Mouse (Mus musculus) kidney, postnatal 10 days (tissue): ENCODE measurements around the gene Lgi1.
A peak's percentile ranks its signal among the peaks of the same experiment; 100 is the strongest.

Source experiments
- DNase-seq: peaks from one replicate; pipeline ENCODE4 v3.0.0; 2021; ENCODE audit warnings: mixed read lengths

The Lgi1 gene

DNA sequence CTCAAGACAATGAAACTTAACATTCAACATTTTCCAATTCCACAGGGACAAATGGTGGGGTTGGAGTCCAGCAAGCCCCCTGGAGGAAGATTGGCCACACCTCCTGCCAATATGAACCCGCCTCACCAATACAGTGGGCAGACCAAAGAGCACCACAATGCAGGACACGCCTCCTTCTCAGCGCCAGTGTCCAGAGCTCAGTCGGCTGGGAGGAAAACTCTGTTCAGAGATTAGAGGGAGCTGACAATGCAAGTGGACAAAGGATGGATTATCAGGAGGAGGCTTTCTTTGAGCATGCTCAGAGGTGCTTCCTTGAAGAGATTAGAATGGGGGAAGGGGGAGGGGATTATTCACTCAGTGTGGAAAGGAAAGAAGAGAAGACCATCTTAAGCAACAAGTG, 62.7 kb downstream of the Lgi1 start:
- no peak for DNase-seq

DNA sequence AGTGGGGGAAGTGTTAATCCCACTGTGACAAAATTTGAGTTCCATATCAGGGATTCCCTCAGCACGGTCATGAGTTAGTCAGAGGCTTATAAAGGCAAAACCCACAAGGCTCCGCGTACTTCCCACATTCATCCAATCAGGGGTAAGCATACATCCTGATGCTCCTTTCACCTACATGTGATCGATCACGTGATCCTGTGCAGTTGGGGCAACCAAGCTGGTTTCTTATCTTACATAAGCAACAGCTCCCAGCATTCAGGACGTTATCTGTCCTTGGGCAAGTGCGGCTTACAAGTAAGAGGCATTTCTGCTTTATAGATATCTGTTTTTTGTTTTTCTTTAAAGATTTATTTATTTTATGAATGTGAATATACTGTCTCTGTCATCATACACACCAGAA, 63.7 kb downstream of the Lgi1 start:
- DNase-seq = no peak

DNA sequence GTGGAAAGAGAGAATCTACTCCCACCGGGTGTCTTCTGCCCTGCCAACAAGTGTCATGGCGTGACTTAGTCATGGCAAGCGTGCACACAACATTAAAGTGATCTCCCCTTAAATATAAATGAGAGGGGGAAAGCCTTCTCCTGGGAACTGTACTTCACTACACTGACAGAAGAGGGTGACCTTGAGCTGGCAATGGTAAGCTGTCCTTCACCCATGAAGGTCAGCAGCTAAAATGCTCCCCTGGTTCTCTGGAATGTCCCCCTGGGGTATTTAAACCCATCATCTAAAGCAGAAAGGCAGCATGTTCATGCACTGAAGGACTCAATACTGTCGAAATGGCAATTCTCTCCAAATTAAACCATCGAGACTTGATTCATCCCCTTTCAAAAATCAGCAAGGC, 64.9 kb downstream of the Lgi1 start:
- DNase-seq = no peak

DNA sequence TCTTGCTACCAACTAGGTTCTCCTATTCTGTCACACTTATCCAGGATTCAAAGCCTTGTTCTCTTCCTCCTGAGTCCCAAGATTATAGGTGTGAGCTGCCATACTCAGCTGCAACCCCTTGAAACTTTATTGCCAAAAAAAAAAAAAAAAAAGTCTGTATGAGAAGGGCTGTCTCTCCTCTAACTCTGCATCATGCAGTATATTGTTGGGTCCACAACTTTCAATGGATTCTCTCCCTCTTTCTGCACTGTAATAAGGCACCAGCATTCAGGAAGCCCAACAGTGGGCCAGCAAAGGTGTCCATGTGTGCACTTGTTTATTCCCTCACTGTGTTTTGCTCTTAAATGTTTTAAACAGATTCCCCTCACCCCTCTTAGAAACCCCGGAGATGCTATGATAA, 66.7 kb downstream of the Lgi1 start:
- DNase-seq = no peak

DNA sequence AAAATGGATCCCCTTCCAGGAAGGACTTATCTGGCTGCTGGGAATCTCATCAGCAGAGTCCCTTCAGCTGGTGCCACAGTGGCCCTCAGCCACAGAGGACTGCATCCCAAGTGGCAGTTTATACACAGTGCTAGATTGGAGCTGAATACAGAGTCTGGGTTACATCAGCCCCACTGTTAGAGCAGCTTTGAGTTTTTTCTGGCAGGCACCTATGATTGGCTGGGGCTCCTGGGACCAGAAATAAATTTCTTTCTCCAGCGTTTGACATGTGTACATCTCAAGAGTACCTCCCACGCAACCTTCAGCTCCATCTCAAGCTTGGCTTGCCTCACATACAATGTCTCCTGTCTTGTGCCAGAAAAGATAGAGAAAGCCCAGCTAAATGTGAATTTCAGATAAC, 67.9 kb downstream of the Lgi1 start:
- no peak for DNase-seq

DNA sequence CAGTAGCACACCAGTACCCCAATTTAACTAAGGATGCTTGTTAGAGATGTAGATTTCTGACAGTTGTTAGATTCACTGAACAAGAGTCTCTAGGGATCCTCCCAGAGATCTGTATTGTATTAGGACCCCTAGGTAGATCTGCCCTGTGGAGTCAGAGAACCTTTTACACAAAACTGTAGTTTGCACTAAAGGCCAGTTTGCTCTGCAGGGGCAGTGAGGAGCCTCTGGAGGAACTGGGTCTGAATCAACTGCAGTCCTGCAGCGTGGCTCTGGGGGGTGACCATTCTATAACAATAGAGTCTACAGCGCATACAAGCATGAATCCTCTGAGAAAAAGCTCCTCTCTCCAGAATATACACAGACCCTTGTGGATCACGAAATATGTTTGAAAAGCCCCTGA, 68.5 kb downstream of the Lgi1 start:
- DNase-seq = no peak

DNA sequence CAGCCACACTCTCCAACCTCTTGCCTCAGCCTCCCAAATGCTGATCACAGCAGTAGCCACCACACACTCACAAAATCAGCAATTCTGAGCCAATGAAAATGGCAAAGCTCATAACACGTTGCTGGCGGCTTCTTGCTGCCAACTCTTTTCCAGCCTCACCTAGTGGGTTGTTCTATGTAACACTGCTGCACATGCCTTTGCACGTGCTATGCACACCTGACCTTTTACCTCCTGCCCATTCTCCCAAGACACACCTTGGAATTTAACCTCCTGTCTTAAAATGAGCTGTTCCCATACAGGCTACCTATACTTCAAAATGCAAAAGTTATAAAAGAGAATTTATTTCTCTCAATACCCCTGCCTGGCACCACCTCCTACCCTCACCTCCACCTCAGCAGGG, 72.2 kb downstream of the Lgi1 start:
- DNase-seq = no peak

DNA sequence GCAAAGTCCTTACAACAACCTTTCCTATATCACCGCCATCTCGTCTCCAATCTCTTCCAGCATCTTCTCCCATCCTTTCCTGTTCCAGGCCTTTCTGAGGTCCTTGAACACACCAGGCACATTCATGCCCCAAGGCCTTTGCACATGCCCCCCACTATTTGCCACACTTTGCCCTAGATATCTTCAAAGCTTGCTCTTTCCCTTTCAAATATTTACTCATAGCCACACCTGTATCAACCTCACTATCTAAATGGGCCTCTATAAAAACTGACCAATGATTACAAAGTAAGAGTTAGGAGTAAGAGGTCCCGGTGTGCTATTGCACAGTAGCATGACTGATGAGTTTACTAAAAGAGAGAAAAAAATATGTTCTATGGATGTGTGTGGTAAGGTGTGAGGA, 73.0 kb downstream of the Lgi1 start:
- DNase-seq = no peak

DNA sequence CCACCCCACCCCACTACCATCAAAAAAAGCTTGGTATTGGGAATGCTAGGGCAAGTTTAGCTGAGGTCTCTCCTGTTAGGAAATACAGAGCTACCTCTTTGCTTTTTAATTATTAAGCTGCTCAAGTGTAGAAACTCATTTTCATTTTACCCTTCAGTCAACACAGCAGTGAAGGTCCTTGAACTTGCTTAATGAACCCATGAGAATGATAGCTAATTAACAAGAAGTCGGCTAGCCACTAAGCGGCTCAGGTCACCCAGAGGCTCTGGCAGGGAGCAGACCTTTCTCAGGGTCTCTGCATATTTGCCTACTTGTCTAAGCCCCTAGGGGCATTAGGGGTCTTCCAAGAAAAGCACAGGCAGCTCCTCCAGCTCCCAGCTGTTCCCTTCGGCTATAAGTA, 75.4 kb downstream of the Lgi1 start:
- DNase-seq = peak; percentile 32

DNA sequence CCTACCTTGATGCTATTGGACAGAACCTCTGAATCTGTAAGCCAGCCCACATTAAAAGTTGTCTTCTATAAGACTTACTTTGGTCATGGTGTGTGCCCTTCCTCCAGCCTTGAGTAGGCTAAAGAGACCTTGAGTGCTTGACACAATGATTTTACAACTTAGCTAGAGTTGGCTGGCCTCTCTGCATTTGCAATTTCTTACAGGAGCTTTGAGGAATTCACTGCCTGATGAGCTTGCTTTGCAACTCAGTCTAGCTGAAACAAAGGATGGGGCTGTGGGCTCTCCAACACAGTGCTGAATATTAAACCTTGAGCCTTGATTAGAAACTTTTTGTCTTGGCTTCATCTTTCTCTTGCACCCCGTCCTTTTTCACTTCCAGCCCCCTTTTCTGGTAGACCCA, 78.9 kb downstream of the Lgi1 start:
- DNase-seq = no peak

DNA sequence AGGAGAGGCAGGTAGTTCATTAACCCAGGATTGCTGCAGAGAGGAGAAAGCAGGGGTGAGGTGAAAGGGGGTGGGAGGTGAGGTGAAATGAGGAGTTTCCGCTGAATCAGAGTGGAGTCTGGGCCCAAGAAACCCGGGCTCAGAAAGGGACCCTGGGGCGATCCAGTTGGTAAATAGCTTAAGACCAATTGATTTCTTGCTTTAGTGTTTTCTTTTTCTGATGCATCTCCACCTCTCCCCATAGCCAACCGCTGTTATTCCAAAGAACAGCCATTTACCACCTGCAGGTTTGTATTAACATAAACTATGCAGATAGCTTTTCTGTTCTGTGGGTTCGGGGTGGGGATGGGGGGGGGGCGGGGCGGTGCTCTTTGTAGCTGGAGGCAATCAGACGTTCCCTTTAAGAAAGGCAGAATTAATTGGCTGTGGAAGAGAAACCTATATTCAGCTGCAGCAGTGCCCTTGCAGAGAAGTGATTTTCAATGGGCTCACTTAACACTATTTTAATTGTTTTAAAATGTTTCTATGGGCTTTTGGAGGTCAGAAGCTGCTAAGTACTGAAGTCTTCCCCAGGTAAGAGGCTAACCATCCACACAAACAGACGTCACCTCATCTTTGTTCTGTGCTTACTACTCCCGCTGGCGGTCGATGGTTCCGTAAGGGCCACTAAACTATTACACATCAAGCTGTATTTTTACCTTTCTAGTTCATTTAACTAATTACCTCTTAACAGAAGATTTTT, 84.1 kb downstream of the Lgi1 start:
- peak; percentile 51 for DNase-seq

DNA sequence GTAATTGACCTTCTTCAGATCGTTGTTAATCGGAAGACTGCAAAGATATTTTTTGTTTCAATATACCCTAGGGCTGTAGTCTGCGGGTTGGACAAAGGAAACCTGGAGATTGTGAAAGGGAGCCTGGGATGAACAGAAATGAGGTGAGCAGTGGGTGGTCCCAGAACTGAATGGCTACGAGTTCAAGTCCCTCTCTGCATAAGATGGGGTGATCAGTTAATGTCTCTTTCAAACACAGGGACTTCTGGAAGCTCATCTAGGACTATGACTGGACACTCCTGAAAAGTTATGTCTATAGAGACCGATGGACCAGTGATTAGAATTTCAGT, 84.6 kb downstream of the Lgi1 start:
- DNase-seq = no peak

DNA sequence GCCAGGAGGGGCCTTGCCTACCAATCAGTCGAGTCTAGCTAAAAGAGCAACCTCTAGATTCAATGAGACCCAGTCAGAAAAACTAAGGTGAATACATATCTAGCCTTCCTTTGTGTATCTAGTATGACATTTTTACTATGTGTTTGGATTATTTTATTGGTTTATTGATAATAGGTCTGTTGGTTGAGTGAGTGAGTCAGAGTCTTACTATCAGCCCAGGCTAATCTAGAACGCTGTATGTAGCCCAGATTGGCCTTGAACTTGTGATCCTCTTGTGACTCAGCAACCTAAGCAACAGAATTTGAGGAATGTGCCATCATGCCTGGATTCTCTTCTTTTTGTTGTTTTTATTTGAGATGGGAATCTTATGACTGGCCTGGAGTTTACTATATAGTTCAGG, 86.9 kb downstream of the Lgi1 start:
- no peak for DNase-seq

DNA sequence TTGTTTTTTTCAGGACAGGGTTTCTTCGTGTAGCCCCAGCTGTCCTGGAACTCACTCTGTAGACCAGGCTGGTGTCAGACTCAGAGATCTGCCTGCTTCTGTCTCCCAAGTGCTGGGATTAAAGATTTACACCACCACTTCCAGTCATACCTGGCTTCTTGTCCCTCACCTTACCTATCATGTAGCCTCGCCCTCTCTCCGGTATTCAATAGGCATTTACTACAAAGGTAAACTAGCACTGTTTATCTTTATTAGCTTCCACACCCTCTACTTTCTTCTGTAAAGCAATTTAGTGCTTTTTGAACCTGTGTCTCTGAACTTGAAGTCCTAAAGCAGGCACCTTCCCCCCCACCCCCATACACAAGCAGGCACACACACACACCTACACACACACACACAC, 87.4 kb downstream of the Lgi1 start:
- no peak for DNase-seq

DNA sequence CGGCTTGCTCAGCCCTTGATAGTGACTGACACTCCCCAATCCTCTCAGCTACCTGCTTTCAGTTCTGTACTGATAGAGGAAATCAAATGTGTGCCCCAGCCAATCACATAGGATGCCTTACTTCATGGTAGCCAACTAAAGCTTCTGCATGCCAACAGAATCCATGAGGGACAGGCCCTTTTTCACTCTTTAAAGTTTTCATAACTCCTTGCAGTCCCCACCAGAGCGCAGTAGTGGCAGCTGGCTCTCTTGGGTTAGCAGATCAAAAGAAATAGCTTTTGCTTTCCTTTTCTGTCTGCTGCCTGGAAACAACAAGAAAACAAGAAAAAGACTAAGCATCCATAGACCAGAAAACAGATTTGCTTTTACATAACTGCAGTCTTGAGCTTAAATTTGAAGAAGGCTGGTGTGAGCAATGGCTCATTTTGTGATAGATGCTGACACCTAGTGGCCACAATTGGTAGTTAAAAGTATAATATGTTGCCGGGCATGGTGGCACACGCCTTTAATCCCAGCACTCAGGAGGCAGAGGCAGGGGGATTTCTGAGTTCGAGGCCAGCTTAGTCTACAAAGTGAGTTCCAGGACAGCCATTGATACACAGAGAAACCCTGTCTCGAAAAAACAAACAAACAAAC, 88.3 kb downstream of the Lgi1 start:
- peak; percentile 40 for DNase-seq

DNA sequence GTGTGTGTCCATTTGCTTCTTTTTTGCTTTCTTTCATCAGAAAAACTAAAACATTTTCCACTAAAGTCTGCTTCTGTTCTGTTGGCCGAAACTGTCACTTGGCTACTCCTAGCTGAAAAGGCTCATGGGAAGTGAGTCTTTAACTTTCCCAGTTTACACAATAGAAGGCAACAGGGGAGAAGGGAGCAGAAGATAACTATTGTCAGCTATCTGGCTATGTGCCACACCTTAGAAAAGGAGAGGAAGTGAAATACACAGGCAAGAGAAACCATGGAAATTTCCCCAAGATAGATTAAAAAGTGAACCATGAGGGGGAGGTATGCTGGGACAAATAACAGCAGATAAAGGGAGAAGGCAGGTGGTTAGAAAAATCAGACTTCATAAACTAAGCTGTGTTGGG, 89.9 kb downstream of the Lgi1 start:
- no peak for DNase-seq

DNA sequence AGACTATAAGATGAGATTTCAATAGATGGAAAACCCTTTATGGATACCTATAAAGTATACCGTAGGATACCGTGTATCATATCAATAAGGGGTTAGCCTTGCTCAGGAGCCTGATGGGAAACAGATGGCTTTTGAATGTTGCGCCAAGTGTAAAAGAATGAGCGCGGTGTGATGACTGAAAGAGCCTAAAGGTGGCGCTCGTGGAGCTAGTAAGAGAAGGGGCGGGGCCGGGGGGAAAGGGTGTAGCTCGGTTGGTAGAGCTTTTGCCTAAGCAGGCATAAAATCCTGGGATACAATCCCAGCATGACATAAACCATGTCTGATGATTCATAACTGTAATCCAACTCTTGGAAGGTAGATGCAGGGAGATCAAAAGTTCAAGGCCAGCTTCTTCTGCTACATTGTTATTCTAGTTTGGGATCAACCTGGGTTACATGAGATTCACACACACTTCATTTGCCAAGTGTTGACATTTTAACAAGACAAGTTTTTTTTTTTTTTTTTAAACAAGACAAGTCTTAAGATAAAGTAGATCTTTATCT, 90.6 kb downstream of the Lgi1 start:
- DNase-seq = no peak

DNA sequence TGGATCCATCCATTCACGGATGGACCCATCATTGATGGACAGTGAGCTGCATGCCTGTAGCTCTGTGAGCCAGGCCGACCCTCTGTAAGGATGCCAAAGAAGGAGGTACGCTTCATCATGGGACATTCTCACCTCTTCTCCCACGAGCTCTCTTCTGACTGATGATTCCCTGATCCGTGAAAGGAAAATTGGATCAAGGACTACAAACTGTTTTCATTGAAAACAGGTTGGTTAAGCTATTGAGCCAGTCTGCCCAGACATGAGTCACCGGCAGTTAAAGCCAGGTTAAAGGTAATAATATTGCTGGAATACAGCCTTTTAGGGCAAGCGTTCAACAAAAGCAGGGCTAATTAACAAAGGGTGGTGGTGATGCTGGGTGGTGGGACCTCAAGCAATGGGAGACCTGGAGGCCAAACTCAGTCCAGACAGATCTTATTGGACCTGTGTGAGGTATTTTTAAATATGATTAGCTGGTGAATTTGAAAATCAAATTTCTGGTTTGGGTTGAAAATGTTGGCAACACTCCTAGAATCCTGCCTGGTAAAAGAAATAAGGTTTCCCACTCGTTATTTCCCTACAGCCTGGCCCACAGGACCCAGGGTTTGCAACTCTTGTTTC, 92.0 kb downstream of the Lgi1 start:
- DNase-seq = no peak

DNA sequence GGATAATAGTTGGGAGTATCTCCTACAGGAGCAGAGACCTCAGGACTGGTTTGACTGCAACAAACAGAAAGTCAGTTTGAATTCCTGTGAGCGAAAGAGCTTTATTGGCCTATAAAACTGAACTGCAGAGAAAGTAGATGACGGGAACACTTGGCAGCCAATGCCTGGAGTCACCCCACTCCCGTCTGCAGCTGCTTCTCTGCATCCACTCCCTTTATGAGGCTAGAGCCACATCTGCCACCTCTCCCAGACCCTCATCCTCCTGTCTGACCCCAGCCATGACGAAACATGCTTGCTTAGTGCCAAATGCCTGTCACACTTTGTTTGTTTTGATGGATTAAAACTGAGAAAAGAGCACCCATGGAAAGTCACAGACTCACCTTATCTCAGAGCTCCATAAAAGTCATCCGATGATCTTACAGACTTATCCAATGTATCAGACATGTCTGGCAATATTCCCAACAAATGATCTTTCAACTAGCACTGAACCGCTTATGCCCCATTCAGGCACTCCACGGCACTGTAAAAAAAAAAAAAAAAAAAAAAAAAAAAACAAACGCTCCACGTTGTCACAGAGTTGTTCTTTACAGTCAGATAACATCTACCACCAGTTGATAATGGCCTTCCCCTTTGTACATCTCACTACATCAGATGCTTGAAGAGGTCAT, 93.8 kb downstream of the Lgi1 start:
- peak; percentile 20 for DNase-seq

DNA sequence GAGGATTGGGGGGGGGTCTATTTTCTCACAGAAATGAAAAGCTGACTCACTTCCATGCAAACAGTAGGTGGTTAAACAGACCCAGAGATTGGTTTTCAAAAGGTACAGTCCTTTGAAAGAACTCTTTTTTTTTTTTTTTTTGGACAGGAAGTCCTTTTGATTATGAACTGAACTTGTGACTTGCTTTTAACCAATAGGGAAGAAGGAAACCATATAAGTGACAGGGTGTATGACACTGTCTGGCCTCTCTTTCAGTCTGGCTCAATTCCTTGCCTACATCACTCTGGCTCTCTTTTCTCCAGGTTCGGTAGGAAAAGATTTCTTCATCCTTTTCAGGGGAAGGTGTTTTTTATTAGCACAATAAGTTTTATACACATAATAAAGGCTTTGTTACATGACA, 95.0 kb downstream of the Lgi1 start:
- DNase-seq = no peak
